Mouse (Mus musculus): ENCODE measurements around the gene Spata19.

Spata19 gene

DNA sequence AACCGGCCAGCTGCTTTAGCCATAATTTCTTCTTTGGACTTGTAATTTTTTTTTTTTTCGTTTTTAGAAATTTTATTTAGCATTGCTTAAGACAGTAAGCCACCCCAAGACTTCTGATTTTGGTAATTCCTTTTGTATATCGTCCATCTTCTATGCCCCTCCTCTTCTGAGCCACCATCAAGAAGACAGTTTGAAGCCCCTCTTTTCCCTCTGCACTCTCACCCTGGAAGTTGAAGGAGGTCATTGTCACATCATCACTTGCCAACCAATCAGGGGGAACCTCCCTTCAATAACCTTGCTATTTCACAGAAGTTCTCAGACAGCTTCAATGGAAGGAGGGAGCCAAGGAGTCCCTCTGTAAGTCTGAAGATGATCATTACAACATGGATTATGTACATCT lies at the start of gene Spata19:
Spata19 (plus strand) TSS at position 301 of the 400 bp plus-strand sequence.
- DNase-seq: no peak

GRCm38 (mm10) chr9:27353082-27353481 lies 43.5 kb upstream of the Spata19 start:
- no peak for DNase-seq

- DNase-seq: no peak
Observed at GRCm38 (mm10) chr9:27357893-27358292, 38.7 kb upstream of the Spata19 start.

DNA sequence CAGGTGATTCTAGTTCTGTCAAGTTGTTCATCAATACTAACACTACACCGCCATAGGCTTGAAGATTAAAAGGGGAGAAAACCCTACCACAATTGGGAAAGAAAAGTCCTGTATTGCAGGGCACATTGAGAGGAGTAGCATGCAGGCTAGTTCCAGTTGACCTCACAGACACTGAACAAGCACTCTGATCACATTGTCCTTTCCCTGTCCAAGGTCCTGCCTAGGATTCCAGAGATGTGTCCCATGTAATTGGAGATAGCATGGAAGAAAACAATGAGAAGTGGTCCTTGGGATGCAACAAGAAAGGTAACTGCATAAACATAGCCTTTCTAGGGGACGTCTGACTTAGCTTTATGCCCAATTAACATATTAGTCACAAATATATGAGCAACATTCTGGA lies 29.4 kb upstream of the Spata19 start:
- no peak for DNase-seq

DNA sequence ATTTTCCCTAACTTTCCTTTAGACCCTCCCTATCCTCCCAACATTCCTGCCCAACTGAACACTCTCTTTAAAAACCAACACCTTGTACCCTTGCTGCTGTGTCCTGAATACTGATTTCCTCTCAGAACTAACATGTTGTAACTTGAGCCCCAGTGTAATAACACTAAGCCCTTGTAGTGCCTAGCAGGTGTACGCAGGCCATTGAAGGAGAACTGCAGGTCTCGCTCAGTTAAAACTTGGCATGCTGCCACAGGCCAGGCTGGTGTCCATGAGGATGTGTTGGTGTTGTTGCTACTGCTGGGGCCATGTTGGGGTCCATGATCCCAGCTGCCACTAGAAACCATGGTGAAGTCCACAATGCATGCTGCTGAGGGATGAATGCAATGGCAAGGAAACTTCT lies 27.5 kb upstream of the Spata19 start:
- no peak for DNase-seq

- DNase-seq: no peak
Observed at GRCm38 (mm10) chr9:27375746-27376145, 20.9 kb upstream of the Spata19 start.

DNA sequence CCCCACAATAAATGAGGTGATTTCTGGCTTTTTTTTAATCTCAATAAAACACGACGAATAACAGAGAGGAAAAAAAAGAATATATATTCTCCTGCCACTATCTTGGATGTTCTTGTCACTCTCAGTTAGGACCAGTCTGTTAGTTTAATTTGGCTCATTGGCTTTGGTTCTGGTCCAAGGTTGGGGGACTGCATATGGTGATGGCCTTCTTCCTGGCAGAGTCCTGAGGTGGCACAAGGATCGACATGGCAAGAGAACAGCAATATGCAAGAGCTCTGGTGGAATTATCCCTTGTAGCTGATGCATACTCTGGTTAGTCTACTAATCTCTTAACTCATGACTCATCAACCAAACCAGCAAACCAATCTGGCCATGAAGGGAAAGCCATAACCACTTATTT lies 9.6 kb upstream of the Spata19 start:
- DNase-seq: no peak

DNA sequence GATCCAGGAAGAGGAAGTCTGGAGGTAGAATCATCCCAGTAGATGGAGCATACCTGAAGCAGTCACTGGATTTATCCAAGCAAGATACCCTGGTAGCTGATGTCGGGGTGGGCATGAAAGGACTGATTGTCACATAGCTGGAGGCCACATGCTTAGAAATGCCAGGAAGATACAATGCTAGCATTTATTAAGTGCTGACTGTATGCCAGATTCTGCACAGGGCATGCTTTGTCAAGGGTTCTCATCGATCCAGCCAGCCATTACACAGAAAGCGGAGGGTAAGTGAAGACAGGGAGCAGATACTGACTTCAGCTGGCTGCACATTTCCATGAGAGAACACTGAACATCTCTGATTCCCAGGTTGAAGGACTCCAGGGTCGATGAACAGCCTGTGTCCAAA lies 4.6 kb downstream of the Spata19 start:
- DNase-seq: no peak

GRCm38 (mm10) chr9:27409733-27410132 lies 13.1 kb downstream of the Spata19 start:
- DNase-seq: no peak

- DNase-seq: no peak
Observed at GRCm38 (mm10) chr9:27414058-27414460, 17.5 kb downstream of the Spata19 start.

GRCm38 (mm10) chr9:27424511-27424910 lies 27.9 kb downstream of the Spata19 start:
- DNase-seq: no peak

GRCm38 (mm10) chr9:27428552-27428951 lies 32.0 kb downstream of the Spata19 start:
- no peak for DNase-seq

DNA sequence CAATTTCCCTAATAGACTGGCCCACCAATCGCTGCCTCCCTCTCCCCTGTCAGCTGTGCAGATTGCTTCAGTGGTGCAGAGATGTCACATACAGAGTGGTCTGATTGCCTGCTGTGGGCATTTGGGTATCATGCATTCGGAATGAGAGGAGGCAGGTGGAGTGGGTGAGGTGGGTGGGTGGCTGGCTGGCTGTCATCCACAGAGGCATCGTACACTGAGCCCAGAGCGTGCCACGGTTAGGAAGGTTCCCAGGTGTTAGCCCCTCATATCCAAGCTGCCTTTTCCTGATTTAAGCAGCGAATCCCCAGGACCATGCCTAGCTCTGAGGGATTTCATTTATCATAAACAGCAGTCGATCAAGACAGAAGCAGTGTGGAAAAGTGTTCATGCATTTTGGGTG lies 36.7 kb downstream of the Spata19 start:
- DNase-seq: no peak

- DNase-seq: no peak
Observed at GRCm38 (mm10) chr9:27435936-27436335, 39.3 kb downstream of the Spata19 start.

DNA sequence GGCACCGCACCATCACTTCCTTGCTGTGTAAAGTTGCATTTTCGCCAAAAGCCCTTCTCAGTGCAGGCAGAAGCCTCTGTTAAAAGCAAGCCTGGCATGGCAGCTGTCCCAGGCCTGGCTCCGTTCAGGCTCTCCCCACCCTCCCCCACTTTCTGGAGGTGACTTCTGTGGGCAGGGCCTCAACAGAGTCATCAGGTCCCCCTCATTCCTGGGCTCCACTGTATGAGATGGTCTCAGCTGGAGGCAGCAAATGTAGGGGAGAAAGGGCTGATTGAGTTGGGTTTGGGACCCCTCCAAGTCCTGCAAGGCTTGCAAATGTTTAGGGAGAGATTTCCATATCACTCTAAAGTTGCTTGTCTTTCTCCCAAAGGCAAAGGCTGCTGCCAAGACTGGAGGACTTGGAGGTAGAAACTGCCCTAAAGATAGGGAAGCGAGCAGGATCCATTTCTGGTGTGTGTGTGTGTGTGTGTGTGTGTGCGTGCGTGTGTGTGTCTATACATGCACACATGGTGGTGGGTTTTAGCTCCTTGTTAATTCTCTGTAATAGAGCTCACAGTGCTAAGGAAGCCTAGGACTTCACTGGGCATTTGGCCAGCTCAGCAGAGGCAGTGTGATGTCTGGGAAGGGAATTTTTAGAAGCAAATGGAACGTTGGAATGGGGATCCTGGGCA lies 40.9 kb downstream of the Spata19 start:
- no peak for DNase-seq

DNA sequence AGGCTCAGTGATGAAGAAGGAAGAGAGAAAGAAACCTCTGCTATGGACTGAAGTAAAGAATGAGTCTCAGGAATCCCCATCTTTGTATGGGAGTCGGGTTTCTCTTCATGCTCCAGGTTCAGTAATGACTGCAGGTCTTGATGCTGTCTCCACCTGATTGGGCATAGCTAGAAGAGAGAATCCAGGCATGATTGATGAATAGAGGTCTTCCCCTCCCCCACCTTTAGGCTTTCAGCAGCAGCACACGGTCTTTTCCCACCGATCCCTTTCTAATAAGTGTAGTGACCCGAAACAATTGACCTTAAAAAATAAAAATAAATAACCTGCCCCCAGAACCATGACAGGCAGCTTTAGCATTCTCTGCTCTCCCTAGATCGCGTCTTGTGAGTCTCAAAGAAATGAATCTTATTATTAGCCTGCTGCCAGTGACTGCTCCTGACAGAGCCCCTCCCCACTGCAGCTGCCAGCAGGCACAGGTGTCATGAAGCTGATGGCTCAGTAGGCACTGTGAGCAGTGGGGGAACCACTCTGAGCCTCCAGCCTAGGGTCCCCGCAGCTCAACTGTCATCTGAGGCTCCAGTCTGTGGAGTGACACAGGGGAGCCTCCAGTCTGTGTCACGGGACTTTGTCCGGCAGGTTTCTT lies 53.3 kb downstream of the Spata19 start:
- DNase-seq: no peak
